Mouse (Mus musculus): ENCODE measurements at regions not wholly inside any gene's neighbourhood (a gene's known extent, or its start where the extent isn't known, plus 50 kb on each side); places are given as distances from the start of the nearest gene placed in this dataset.

GRCm38 (mm10) chr10:38635695-38636094 is 185.9 kb downstream of the Rfpl4b start:
- TF ChIP-seq POLR2A (IDR thresholded peaks at IDR 0.05; ENCODE audit: borderline replicate concordance, extremely low read depth, insufficient read depth, insufficient read length), result no peak
- Histone ChIP-seq H3K4me2 (replicated peaks; ENCODE audit: low read depth, low read length, severe bottlenecking) (no peak overlapping the region), H3K9ac (ENCODE audit: low read depth, low read length, severe bottlenecking) (no peak overlapping the region), H3K9me3 (ENCODE audit: control insufficient read depth, low read length) (no peaks in the 10 kb centered on the region), H3K4me1 (ENCODE audit: control insufficient read depth, insufficient read depth, low read length) (no peaks in the 10 kb centered on the region), H3K4me3 (replicated peaks; ENCODE audit: low read length) (no peak overlapping the region), H3K27me3 (ENCODE audit: control insufficient read depth, insufficient read depth, low read length) (no peaks in the 10 kb centered on the region), H3K36me3 (ENCODE audit: control insufficient read depth, insufficient read depth, low read length) (no peaks in the 10 kb centered on the region), H3K27ac (replicated peaks; ENCODE audit: low read depth, low read length) (no peak overlapping the region)
- ATAC-seq (ENCODE audit: low FRiP score, low read depth) (no peak), DNase-seq (ENCODE audit: low spot score) (peak; percentile 8)
- 36% methylated on average over 1 of the region's 1 CpGs for WGBS

- Histone ChIP-seq H3K4me2 (replicated peaks; ENCODE audit: low read depth, low read length, severe bottlenecking) (no peak overlapping the region), H3K9ac (ENCODE audit: low read depth, low read length, severe bottlenecking) (no peak overlapping the region), H3K36me3 (ENCODE audit: control insufficient read depth, insufficient read depth, low read length) (no peaks in the 10 kb centered on the region), H3K4me1 (ENCODE audit: control insufficient read depth, insufficient read depth, low read length) (no peaks in the 10 kb centered on the region), H3K4me3 (replicated peaks; ENCODE audit: low read length) (no peak overlapping the region), H3K27me3 (ENCODE audit: control insufficient read depth, insufficient read depth, low read length) (no peaks in the 10 kb centered on the region), H3K9me3 (ENCODE audit: control insufficient read depth, low read length) (no peaks in the 10 kb centered on the region), H3K27ac (replicated peaks; ENCODE audit: low read depth, low read length) (no peak overlapping the region)
- WGBS, result 82% methylated on average over 4 of the region's 4 CpGs
- DNase-seq (ENCODE audit: low spot score), result no peak
- TF ChIP-seq POLR2A (IDR thresholded peaks at IDR 0.05; ENCODE audit: borderline replicate concordance, extremely low read depth, insufficient read depth, insufficient read length), result no peak
- ATAC-seq (ENCODE audit: low FRiP score, low read depth), result no peak
Measured at GRCm38 (mm10) chr10:38629907-38630505, 191.6 kb downstream of the Rfpl4b start.

GRCm38 (mm10) chr10:38623399-38623798 is 198.2 kb downstream of the Rfpl4b start:
- no peak for TF ChIP-seq POLR2A (IDR thresholded peaks at IDR 0.05; ENCODE audit: borderline replicate concordance, extremely low read depth, insufficient read depth, insufficient read length)
- Histone ChIP-seq H3K36me3 (ENCODE audit: control insufficient read depth, insufficient read depth, low read length) (no peaks in the 10 kb centered on the region), H3K4me3 (replicated peaks; ENCODE audit: low read length) (no peak overlapping the region), H3K27me3 (ENCODE audit: control insufficient read depth, insufficient read depth, low read length) (no peaks in the 10 kb centered on the region), H3K27ac (replicated peaks; ENCODE audit: low read depth, low read length) (no peak overlapping the region), H3K9me3 (ENCODE audit: control insufficient read depth, low read length) (no peaks in the 10 kb centered on the region), H3K9ac (ENCODE audit: low read depth, low read length, severe bottlenecking) (no peak overlapping the region), H3K4me2 (replicated peaks; ENCODE audit: low read depth, low read length, severe bottlenecking) (no peak overlapping the region), H3K4me1 (ENCODE audit: control insufficient read depth, insufficient read depth, low read length) (no peaks in the 10 kb centered on the region)
- 98% methylated on average over 1 of the region's 1 CpGs for WGBS
- DNase-seq (ENCODE audit: low spot score), result no peak
- no peak for ATAC-seq (ENCODE audit: low FRiP score, low read depth)

GRCm38 (mm10) chr10:38609606-38610510 is 211.7 kb downstream of the Rfpl4b start:
- Histone ChIP-seq H3K9ac (ENCODE audit: low read depth, low read length, severe bottlenecking) (no peak overlapping the region), H3K27ac (replicated peaks; ENCODE audit: low read depth, low read length) (no peak overlapping the region), H3K36me3 (ENCODE audit: control insufficient read depth, insufficient read depth, low read length) (no peaks in the 10 kb centered on the region), H3K9me3 (ENCODE audit: control insufficient read depth, low read length) (no peaks in the 10 kb centered on the region), H3K4me1 (ENCODE audit: control insufficient read depth, insufficient read depth, low read length) (no peaks in the 10 kb centered on the region), H3K4me2 (replicated peaks; ENCODE audit: low read depth, low read length, severe bottlenecking) (no peak overlapping the region), H3K27me3 (ENCODE audit: control insufficient read depth, insufficient read depth, low read length) (no peaks in the 10 kb centered on the region), H3K4me3 (replicated peaks; ENCODE audit: low read length) (no peak overlapping the region)
- DNase-seq (ENCODE audit: low spot score) (no peak), ATAC-seq (ENCODE audit: low FRiP score, low read depth) (no peak)
- no peak for TF ChIP-seq POLR2A (IDR thresholded peaks at IDR 0.05; ENCODE audit: borderline replicate concordance, extremely low read depth, insufficient read depth, insufficient read length)
- WGBS, result 75% methylated on average over 5 of the region's 5 CpGs

- no peaks in the 10 kb centered on the region for H3K4me1 ChIP-seq (ENCODE audit: control insufficient read depth, insufficient read depth, low read length)
- no peak overlapping the region for H3K4me2 ChIP-seq (replicated peaks; ENCODE audit: low read depth, low read length, severe bottlenecking)
- no peaks in the 10 kb centered on the region for H3K36me3 ChIP-seq (ENCODE audit: control insufficient read depth, insufficient read depth, low read length)
- no peak overlapping the region for H3K9ac ChIP-seq (ENCODE audit: low read depth, low read length, severe bottlenecking)
- H3K27ac ChIP-seq (replicated peaks; ENCODE audit: low read depth, low read length), result no peak overlapping the region
- no peak for TF ChIP-seq POLR2A (IDR thresholded peaks at IDR 0.05; ENCODE audit: borderline replicate concordance, extremely low read depth, insufficient read depth, insufficient read length)
- DNase-seq (ENCODE audit: low spot score), result no peak
- no peaks in the 10 kb centered on the region for H3K9me3 ChIP-seq (ENCODE audit: control insufficient read depth, low read length)
- H3K4me3 ChIP-seq (replicated peaks; ENCODE audit: low read length), result no peak overlapping the region
- ATAC-seq (ENCODE audit: low FRiP score, low read depth), result no peak
- no peaks in the 10 kb centered on the region for H3K27me3 ChIP-seq (ENCODE audit: control insufficient read depth, insufficient read depth, low read length)
- WGBS, result 76% methylated on average over 2 of the region's 2 CpGs
Measured at GRCm38 (mm10) chr10:38586061-38586460, 235.5 kb downstream of the Rfpl4b start.

Data from limb, embryonic 14.5 days (tissue).